Mouse (Mus musculus): ENCODE measurements around the gene Galm. TPM values are rescaled to one million over a fixed set of nuclear protein-coding genes. Genes with fewer than 3 reads are reported as not detected.

The Galm gene
- total and polyA plus RNA-seq, 2 experiments from 2014 or later: 9.6 to 19.7 TPM

GRCm38 (mm10) chr17:80113468-80113867, 13.8 kb upstream of the Galm start:
- Histone ChIP-seq H3K4me2 (ENCODE audit: low read depth, low read length) (no peak overlapping the region), H3K4me3 (ENCODE audit: low read depth, low read length) (no peak overlapping the region), H3K27ac (ENCODE audit: low read depth) (0 out of 2 replicates have a peak overlapping the region, but pooled peaks have one; percentile 34), H3K27me3 (ENCODE audit: control insufficient read depth, insufficient read depth, low read length) (no peaks in the 10 kb centered on the region), H3K9me3 (replicated peaks; ENCODE audit: control insufficient read depth, low read length) (no peaks in the 10 kb centered on the region), H3K4me1 (ENCODE audit: control insufficient read depth, insufficient read depth) (no peaks in the 10 kb centered on the region), H3K9ac (replicated peaks; ENCODE audit: low read depth, low read length) (no peak overlapping the region), H3K36me3 (replicated peaks; ENCODE audit: control insufficient read depth, insufficient read depth, low read length) (no peaks in the 10 kb centered on the region)
- 90% methylated on average over 4 of the region's 4 CpGs for WGBS
- TF ChIP-seq CTCF (IDR thresholded peaks at IDR 0.05; ENCODE audit: low read depth): no peak
- no peak for TF ChIP-seq EP300 (IDR thresholded peaks at IDR 0.05; ENCODE audit: low read depth)
- DNase-seq (ENCODE audit: low spot score) (no peak), ATAC-seq (ENCODE audit: insufficient read depth, low read depth) (no peak)

GRCm38 (mm10) chr17:80120396-80120795, 6.9 kb upstream of the Galm start:
- H3K36me3 ChIP-seq (replicated peaks; ENCODE audit: control insufficient read depth, insufficient read depth, low read length): no peaks in the 10 kb centered on the region
- DNase-seq (ENCODE audit: low spot score) (no peak), ATAC-seq (ENCODE audit: insufficient read depth, low read depth) (no peak)
- TF ChIP-seq EP300 (IDR thresholded peaks at IDR 0.05; ENCODE audit: low read depth) (no peak), CTCF (IDR thresholded peaks at IDR 0.05; ENCODE audit: low read depth) (no peak)
- H3K4me3 ChIP-seq (ENCODE audit: low read depth, low read length): no peak overlapping the region
- no peaks in the 10 kb centered on the region; the same call in 1 of the 2 replicates for H3K4me1 ChIP-seq (ENCODE audit: control insufficient read depth, insufficient read depth)
- no peaks in the 10 kb centered on the region for H3K9me3 ChIP-seq (replicated peaks; ENCODE audit: control insufficient read depth, low read length)
- H3K9ac ChIP-seq (replicated peaks; ENCODE audit: low read depth, low read length): no peak overlapping the region
- no peak overlapping the region for H3K27ac ChIP-seq (ENCODE audit: low read depth)
- no peaks in the 10 kb centered on the region for H3K27me3 ChIP-seq (ENCODE audit: control insufficient read depth, insufficient read depth, low read length)
- WGBS: 94% methylated on average over 3 of the region's 3 CpGs
- H3K4me2 ChIP-seq (ENCODE audit: low read depth, low read length): no peak overlapping the region

GRCm38 (mm10) chr17:80121833-80122232, 5.4 kb upstream of the Galm start:
- DNase-seq (ENCODE audit: low spot score) (no peak), ATAC-seq (ENCODE audit: insufficient read depth, low read depth) (no peak)
- Histone ChIP-seq H3K4me3 (ENCODE audit: low read depth, low read length) (no peak overlapping the region), H3K9ac (replicated peaks; ENCODE audit: low read depth, low read length) (no peak overlapping the region), H3K36me3 (replicated peaks; ENCODE audit: control insufficient read depth, insufficient read depth, low read length) (no peaks in the 10 kb centered on the region), H3K27ac (ENCODE audit: low read depth) (no peak overlapping the region), H3K9me3 (replicated peaks; ENCODE audit: control insufficient read depth, low read length) (no peaks in the 10 kb centered on the region), H3K4me1 (ENCODE audit: control insufficient read depth, insufficient read depth) (no peaks in the 10 kb centered on the region; the same call in 1 of the 2 replicates), H3K27me3 (ENCODE audit: control insufficient read depth, insufficient read depth, low read length) (no peaks in the 10 kb centered on the region), H3K4me2 (ENCODE audit: low read depth, low read length) (no peak overlapping the region)
- WGBS: 76% methylated on average over 1 of the region's 1 CpGs
- TF ChIP-seq CTCF (IDR thresholded peaks at IDR 0.05; ENCODE audit: low read depth): no peak
- no peak for TF ChIP-seq EP300 (IDR thresholded peaks at IDR 0.05; ENCODE audit: low read depth)

- Histone ChIP-seq H3K36me3 (replicated peaks; ENCODE audit: control insufficient read depth, insufficient read depth, low read length) (no peaks in the 10 kb centered on the region), H3K9me3 (replicated peaks; ENCODE audit: control insufficient read depth, low read length) (no peaks in the 10 kb centered on the region), H3K9ac (replicated peaks; ENCODE audit: low read depth, low read length) (no peak overlapping the region), H3K4me2 (ENCODE audit: low read depth, low read length) (no peak overlapping the region), H3K27ac (ENCODE audit: low read depth) (no peak overlapping the region), H3K27me3 (ENCODE audit: control insufficient read depth, insufficient read depth, low read length) (no peaks in the 10 kb centered on the region), H3K4me1 (ENCODE audit: control insufficient read depth, insufficient read depth) (peaks cover 3% of the 10 kb centered on the region; the same call in 1 of the 2 replicates), H3K4me3 (ENCODE audit: low read depth, low read length) (no peak overlapping the region)
- DNase-seq (ENCODE audit: low spot score) (no peak), ATAC-seq (ENCODE audit: insufficient read depth, low read depth) (no peak)
- 61% methylated on average over 5 of the region's 5 CpGs for WGBS
- TF ChIP-seq CTCF (IDR thresholded peaks at IDR 0.05; ENCODE audit: low read depth) (no peak), EP300 (IDR thresholded peaks at IDR 0.05; ENCODE audit: low read depth) (no peak)
Measured at GRCm38 (mm10) chr17:80124985-80125750, 2.1 kb upstream of the Galm start.

GRCm38 (mm10) chr17:80126166-80126565, 1.1 kb upstream of the Galm start:
- no peaks in the 10 kb centered on the region for H3K9me3 ChIP-seq (replicated peaks; ENCODE audit: control insufficient read depth, low read length)
- no peak overlapping the region for H3K9ac ChIP-seq (replicated peaks; ENCODE audit: low read depth, low read length)
- no peak overlapping the region for H3K4me3 ChIP-seq (ENCODE audit: low read depth, low read length)
- ATAC-seq (ENCODE audit: insufficient read depth, low read depth) (no peak), DNase-seq (ENCODE audit: low spot score) (no peak)
- peaks cover 3% of the 10 kb centered on the region; the same call in 1 of the 2 replicates for H3K4me1 ChIP-seq (ENCODE audit: control insufficient read depth, insufficient read depth)
- WGBS: 88% methylated on average over 6 of the region's 6 CpGs
- no peak overlapping the region for H3K27ac ChIP-seq (ENCODE audit: low read depth)
- TF ChIP-seq CTCF (IDR thresholded peaks at IDR 0.05; ENCODE audit: low read depth) (no peak), EP300 (IDR thresholded peaks at IDR 0.05; ENCODE audit: low read depth) (no peak)
- no peak overlapping the region for H3K4me2 ChIP-seq (ENCODE audit: low read depth, low read length)
- H3K36me3 ChIP-seq (replicated peaks; ENCODE audit: control insufficient read depth, insufficient read depth, low read length): no peaks in the 10 kb centered on the region
- H3K27me3 ChIP-seq (ENCODE audit: control insufficient read depth, insufficient read depth, low read length): no peaks in the 10 kb centered on the region

Data from heart, postnatal 0 days (tissue).